Mouse (Mus musculus): ENCODE data around the gene Map3k5. TPM values are rescaled to one million over a fixed set of nuclear protein-coding genes. Genes with fewer than 3 reads are reported as not detected.

Map3k5 gene
- 22.7 TPM for polyA plus RNA-seq (2014; fragmentation: Illumina TruSeq; extraction: RNeasy Lipid Tissue Mini Kit (QIAGEN cat#74804); ENCODE audit: low read depth, low replicate concordance)

DNA sequence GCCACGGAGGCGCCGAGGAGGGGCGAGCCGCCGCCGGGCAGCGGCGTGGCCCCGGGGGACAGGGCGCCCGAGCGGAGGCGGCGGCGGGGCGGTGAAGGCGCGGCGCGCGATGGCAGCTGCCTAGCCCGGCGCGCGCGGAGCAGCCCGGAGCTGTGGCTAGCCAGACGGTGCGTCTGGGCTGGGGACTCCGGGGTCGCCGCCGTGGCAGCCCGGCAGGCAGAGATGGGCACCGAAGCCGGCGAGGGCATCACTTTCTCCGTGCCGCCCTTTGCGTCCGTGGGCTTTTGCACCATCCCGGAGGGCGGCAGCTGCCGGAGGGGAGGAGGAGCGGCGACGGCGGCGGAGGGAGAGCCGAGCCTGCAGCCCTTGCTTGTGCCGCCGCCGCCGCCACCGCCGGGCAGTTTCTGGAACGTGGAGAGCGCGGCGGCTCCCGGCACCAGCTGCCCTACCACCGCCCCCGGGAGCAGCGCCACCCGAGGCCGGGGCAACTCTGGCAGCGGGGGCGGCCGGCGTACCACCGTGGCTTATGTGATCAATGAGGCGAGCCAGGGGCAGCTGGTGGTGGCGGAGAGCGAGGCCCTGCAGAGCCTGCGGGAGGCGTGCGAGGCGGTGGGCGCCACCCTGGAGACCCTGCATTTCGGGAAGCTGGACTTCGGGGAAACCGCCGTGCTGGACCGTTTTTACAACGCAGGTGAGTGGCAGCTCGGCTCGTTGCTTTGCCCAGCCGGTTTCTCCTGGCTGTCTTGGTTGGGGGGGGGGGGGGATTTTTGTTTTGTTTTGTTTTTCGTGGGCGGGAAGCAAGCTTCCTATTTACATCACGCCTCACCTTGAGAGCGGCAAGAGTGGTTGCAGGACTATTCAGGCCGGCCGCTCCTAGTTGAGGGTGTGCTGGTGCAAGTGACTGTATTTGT is at the start of gene Map3k5:
Gene Map3k5 (plus strand): TSS at position 89 of the 911 bp plus-strand sequence.

DNA sequence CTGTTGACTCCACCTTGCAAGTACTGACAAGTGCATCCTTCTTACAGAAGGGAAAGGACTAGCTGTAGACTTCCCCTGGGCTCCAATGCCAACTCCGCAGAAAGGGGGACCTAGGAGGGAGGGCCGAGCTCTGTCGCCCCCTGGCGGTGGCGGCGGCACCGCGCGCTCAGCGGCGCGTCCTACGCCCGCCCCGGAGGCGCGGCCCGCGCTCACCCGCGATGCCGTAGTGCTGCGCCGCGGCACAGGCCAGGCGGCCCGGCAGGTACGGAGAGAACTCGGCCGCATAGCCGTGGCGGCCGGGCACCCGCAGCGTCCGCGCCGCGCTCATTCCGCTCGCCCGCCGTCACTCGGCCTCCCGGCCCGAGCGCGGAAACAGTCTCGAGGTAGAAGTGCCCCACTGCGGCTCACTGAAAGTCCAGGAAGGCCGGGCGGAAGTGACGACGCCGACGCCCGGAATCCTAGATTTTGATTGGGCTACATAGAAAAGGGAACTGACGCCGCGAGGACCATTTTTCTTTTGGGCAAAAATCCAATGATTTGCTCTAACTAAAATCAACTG is 26.9 kb upstream of the Map3k5 start, which contains the start of gene Pex7:
Gene Pex7 (minus strand): TSS at position 444 of the 559 bp plus-strand sequence.

DNA sequence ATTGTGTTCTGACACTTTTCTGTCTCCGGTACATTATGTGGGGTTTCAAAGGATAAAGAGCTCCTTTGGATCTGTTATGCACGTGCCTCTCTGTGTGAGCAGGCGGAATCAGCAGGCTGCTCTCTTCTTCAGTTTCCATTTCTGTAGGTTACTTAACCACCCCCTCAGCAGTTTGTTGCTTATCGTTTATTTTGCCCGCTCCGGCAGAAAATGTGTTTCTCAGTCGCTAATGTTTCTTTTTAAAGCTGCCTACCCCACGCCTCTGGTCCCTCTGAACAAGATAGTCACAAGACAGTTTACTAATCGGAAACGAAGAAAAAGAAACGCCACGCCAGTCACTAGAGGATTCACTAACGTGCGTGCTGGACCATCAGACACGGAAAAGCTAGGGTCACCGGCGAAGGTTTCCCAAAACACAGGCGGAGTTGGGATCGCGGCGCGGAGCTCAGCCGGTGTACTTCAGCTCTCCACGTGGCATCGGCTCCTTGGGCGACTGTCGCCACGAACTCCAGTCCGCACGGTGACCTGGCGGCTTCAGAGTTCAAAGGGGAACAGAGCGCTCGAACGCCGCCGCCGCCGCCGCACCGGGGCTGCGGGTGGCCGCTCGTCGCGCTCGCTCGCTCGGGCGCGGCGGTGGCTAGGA is 214.0 kb downstream of the Map3k5 start, which contains the start of gene Map7:
Gene Map7 (plus strand): TSS at position 342 of the 643 bp plus-strand sequence.

Other genes starting within 250 kb of the Map3k5 start
- gene Il20ra, start 221.9 kb upstream of the Map3k5 start, polyA plus RNA-seq (2014; fragmentation: Illumina TruSeq; extraction: RNeasy Lipid Tissue Mini Kit (QIAGEN cat#74804); ENCODE audit: low read depth, low replicate concordance), result not detected
- gene Slc35d3, start 83.0 kb upstream of the Map3k5 start, polyA plus RNA-seq (2014; fragmentation: Illumina TruSeq; extraction: RNeasy Lipid Tissue Mini Kit (QIAGEN cat#74804); ENCODE audit: low read depth, low replicate concordance), result not detected
- gene Pex7, start 26.8 kb upstream of the Map3k5 start, polyA plus RNA-seq (2014; fragmentation: Illumina TruSeq; extraction: RNeasy Lipid Tissue Mini Kit (QIAGEN cat#74804); ENCODE audit: low read depth, low replicate concordance), result 33.9 TPM
- gene Map7, start 214.0 kb downstream of the Map3k5 start, polyA plus RNA-seq (2014; fragmentation: Illumina TruSeq; extraction: RNeasy Lipid Tissue Mini Kit (QIAGEN cat#74804); ENCODE audit: low read depth, low replicate concordance), result 18.6 TPM